Mouse (Mus musculus) kidney, postnatal 0 days (tissue): ENCODE data around the gene Klf9. TPM values are rescaled to one million over a fixed set of nuclear protein-coding genes. Genes with fewer than 3 reads are reported as not detected.
A peak's percentile ranks its signal among the peaks of the same experiment; 100 is the strongest.

Experiments used
- ATAC-seq: fragments of 200-750 bp; cut with Nextera tagmentation; replicated peaks from 2 replicates; pipeline ENCODE4 v1.8.0; 2017; ENCODE audit warnings: low read depth, moderate number of reproducible peaks, moderate TSS enrichment, moderate library complexity; ENCODE audit not compliant: low FRiP score
- DNase-seq: peaks from one replicate; pipeline ENCODE4 v3.0.0-alpha.2; 2016; ENCODE audit warnings: low spot score
- H3K27ac ChIP-seq: fragments of 300-500 bp; sonication (generic); 2 replicates; pipeline ENCODE4 v1.5.1; 2014; ENCODE audit warnings: mild to moderate bottlenecking
- H3K27me3 ChIP-seq: fragments of 300-500 bp; sonication (generic); 2 replicates; pipeline ENCODE4 v1.6.1; 2014; ENCODE audit warnings: low read length, mixed read lengths; ENCODE audit not compliant: insufficient read depth
- H3K36me3 ChIP-seq: fragments of 300-500 bp; sonication (generic); 2 replicates; pipeline ENCODE4 v1.6.1; 2014; ENCODE audit warnings: low read length, mixed read lengths; ENCODE audit not compliant: insufficient read depth
- H3K4me1 ChIP-seq: fragments of 300-500 bp; sonication (generic); replicated peaks from 2 replicates; pipeline ENCODE4 v1.6.1; 2014; ENCODE audit warnings: antibody characterized with exemption, low read length, mixed read lengths; ENCODE audit not compliant: insufficient read depth
- H3K4me2 ChIP-seq: fragments of 300-500 bp; sonication (generic); 2 replicates; pipeline ENCODE4 v1.6.1; 2014; ENCODE audit warnings: mild to moderate bottlenecking, low read length, moderate library complexity, mixed read lengths
- H3K4me3 ChIP-seq: fragments of 300-500 bp; sonication (generic); replicated peaks from 2 replicates; pipeline ENCODE4 v1.5.1; 2014; ENCODE audit warnings: low read depth, low read length
- H3K9ac ChIP-seq: fragments of 300-500 bp; sonication (generic); 2 replicates; pipeline ENCODE4 v1.6.1; 2014; ENCODE audit warnings: low read depth, low read length
- H3K9me3 ChIP-seq: fragments of 300-500 bp; sonication (generic); replicated peaks from 2 replicates; pipeline ENCODE4 v1.6.1; 2016; ENCODE audit warnings: low read length, inconsistent platforms, mixed read lengths
- CTCF ChIP-seq: IDR thresholded peaks from 2 replicates; pipeline ENCODE4 v1.5.1; 2016; ENCODE audit warnings: antibody characterized with exemption, low read depth, mild to moderate bottlenecking, moderate library complexity
- WGBS: fragments of 180-500 bp; shearing (Covaris S2); extraction: QIAGEN DNeasy Blood & Tissue Kit; methylation state at CpG from one replicate; pipeline ENCODE4 v1.1.7; 2014; 5-methylcytosine and 5-hydroxymethylcytosine counted together
- polyA plus RNA-seq: library from polyadenylated mRNA; unstranded; fragments of >200 nt; fragmentation: Nextera tagmentation; extraction: Ambion mirVana; gene quantifications from 2 replicates; pipeline ENCODE4 v1.2.1, GENCODE M21; 2015

Gene Klf9
- polyA plus RNA-seq, 1 experiment from 2014 or later, result 14.3 TPM

DNA sequence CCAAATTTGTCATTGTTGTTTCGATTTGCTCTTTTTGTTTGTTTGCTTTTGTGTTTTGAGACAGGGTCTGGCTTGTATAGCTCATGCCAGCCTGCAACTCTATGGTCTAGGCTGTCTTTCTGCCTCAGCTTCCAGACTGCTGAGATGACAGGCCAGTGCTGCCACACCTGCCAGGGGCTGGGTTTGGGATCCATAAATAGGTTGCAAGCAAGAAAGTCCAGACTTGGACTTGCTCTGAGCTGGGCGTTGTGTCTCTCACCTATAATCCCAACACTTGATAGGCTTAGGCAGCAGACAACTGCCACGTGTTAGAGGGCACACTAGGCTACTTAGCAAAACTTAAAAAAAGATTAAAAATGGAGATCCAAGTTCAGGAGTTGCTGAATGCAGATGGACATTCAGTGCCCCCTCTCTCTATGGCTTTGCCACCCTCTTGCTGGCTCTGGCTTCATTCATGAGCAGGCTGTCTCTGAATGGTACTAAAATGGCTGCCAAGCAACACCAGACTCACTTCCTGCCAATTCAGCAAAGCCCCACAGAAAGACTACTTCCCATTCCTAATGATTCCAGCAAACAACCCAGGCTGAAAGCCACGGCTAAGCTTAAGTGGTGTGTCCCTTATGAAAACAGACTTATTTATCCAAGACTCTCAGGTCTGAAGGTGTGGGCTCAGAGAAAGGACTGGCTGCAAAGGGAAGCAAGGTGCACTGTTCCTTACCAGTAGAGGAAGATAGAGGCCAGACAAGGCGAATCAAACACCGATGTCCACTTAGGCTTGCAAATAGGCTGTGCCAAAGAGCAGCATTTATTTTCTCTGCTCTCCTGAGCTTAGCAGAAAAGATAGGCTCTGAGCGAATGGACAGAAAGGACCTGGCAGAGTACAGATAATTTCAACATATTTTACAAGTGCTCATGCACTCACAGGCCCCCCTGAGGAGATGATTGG is 8.7 kb downstream of the Klf9 start:
- Histone ChIP-seq H3K27ac (no peak overlapping the region), H3K9me3 (no peaks in the 10 kb centered on the region), H3K4me1 (peaks cover 24% of the 10 kb centered on the region), H3K9ac (no peak overlapping the region), H3K4me3 (no peak overlapping the region), H3K27me3 (no peaks in the 10 kb centered on the region), H3K36me3 (0 out of 2 replicates have a peak, but pooled peaks cover 5% of the 10 kb centered on the region), H3K4me2 (no peak overlapping the region)
- ATAC-seq (no peak), DNase-seq (no peak)
- no peak for TF ChIP-seq CTCF
- 82% methylated on average over 7 of the region's 7 CpGs for WGBS

DNA sequence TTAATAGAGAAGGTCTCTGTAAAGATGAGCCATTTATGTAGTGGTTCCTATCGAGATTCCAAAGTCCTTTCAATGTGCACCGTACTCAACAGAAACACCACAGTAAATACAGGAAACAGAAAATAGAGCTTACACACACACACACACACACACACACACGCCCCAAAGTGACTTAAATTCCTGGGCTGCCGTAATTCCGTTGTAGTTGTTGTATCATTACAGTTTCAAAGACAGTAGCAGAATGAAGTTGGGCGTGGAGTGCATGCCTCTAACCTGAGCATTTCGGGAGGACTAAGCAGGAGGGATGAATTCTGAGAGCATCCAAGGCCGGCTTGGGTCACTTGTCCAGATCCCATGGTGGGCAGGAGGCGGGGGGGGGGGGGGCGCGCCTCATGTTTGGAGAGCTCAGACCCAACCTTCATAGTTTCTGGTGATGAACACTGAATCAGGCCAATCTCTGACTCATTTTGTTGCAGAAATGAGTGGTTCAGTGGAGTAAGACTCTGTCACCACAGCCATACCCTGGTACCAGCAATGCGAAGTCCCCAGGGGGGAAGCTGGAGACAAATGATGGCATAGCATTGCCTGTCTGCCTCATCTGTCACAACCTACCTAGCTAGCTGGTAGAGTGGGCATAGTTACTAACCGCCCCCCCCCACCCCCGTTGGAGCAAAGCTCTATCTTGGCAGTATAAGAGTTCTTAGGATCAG is 9.7 kb downstream of the Klf9 start:
- Histone ChIP-seq H3K4me1 (peaks cover 24% of the 10 kb centered on the region), H3K27ac (no peak overlapping the region), H3K4me2 (no peak overlapping the region), H3K9me3 (no peaks in the 10 kb centered on the region), H3K4me3 (no peak overlapping the region), H3K27me3 (no peaks in the 10 kb centered on the region), H3K36me3 (0 out of 2 replicates have a peak, but pooled peaks cover 3% of the 10 kb centered on the region), H3K9ac (no peak overlapping the region)
- no peak for ATAC-seq
- no peak for TF ChIP-seq CTCF
- no peak for DNase-seq
- 82% methylated on average over 13 of the region's 14 CpGs for WGBS

GRCm38 (mm10) chr19:23151651-23152070 is 10.6 kb downstream of the Klf9 start:
- no peaks in the 10 kb centered on the region for H3K9me3 ChIP-seq
- no peak overlapping the region for H3K4me2 ChIP-seq
- DNase-seq (peak; percentile 85), ATAC-seq (peak; percentile 44)
- no peaks in the 10 kb centered on the region for H3K36me3 ChIP-seq
- H3K27ac ChIP-seq, result no peak overlapping the region
- H3K27me3 ChIP-seq, result no peaks in the 10 kb centered on the region
- H3K9ac ChIP-seq, result no peak overlapping the region
- peak; percentile 68 for TF ChIP-seq CTCF
- WGBS, result 31% methylated on average over 11 of the region's 11 CpGs
- H3K4me1 ChIP-seq, result peaks cover 23% of the 10 kb centered on the region
- no peak overlapping the region for H3K4me3 ChIP-seq

DNA sequence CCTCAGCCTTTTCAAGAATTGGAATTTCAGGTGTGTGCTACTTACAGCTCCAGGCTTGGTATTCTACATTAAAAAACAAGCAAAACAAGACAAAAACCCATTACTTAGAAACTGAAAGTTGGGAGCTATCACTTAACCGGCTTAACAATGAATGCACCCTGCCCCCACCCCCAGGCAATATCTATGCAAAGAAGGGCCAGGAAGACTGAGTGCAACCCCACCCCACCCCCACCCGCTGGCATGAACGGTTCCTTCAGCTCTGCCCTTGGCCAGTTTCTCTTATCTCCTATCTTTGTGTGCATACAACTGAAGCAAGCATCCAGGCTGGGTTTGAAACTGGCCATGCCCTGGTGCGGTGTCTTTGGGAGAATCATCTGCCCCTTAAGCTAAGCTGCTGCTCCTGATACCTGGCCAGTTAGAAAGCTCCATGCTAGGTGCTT is 11.2 kb downstream of the Klf9 start:
- 22% methylated on average over 4 of the region's 4 CpGs for WGBS
- no peaks in the 10 kb centered on the region for H3K36me3 ChIP-seq
- no peak for ATAC-seq
- H3K9me3 ChIP-seq, result no peaks in the 10 kb centered on the region
- no peak overlapping the region for H3K27ac ChIP-seq
- H3K4me3 ChIP-seq, result no peak overlapping the region
- no peak overlapping the region for H3K4me2 ChIP-seq
- no peak for TF ChIP-seq CTCF
- peaks cover 18% of the 10 kb centered on the region for H3K4me1 ChIP-seq
- no peak overlapping the region for H3K9ac ChIP-seq
- H3K27me3 ChIP-seq, result no peaks in the 10 kb centered on the region
- DNase-seq, result no peak

DNA sequence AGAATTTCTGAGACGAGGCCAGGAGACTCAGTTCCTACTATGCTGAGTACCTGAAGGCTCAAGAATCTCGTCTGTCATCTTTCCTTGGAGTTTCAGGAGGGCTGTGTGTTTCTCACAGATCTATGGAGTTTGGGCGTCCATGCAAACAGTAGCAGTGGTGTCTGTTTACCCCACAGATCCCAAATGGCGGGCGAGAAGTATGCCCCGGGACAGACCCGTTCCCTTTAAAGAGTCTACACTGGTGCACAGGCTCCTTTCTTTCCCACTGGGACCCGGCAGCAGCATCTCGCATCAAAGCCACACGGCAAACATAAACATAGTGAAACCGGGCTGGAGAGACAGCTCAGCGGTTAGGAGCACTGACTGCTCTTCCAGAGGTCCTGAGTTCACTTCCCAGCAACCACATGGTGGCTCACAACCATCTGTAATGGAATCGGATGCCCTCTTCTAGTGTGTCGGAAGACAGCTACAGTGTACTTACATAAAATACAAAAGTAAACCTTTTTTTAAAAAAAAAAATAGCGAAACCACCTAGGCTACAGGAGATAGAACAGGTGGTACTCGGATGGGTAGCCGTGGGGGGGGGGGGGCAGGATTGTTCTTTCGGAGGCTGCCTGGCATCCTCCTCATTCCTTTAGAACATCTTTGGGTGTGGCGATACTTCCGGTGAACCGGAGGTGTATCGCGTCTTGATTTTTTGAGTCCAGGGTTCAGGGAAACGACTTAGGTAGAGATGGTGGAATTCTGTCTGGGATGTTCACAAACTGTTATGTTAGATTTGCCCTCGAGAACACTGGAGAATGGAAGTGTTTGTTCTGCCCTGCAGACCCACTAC is 12.0 kb downstream of the Klf9 start:
- WGBS, result 64% methylated on average over 25 of the region's 25 CpGs
- Histone ChIP-seq H3K4me1 (peaks cover 10% of the 10 kb centered on the region; the same call in 1 of the 2 replicates), H3K27me3 (no peaks in the 10 kb centered on the region), H3K4me2 (no peak overlapping the region), H3K27ac (no peak overlapping the region), H3K9me3 (no peaks in the 10 kb centered on the region), H3K4me3 (no peak overlapping the region), H3K9ac (no peak overlapping the region), H3K36me3 (no peaks in the 10 kb centered on the region)
- no peak for TF ChIP-seq CTCF
- ATAC-seq, result no peak
- no peak for DNase-seq
